Mouse (Mus musculus) spleen, adult 2 months (tissue): Measurements from ENCODE around the gene Tuft1.

ENCODE experiments used
- CTCF ChIP-seq: fragments of 200-500 bp; IDR thresholded peaks from 2 replicates; pipeline ENCODE4 v1.5.1; 2011; ENCODE audit warnings: mild to moderate bottlenecking, inconsistent platforms; ENCODE audit not compliant: insufficient read depth, insufficient read length, insufficient replicate concordance; ENCODE audit errors: extremely low read depth
- POLR2A ChIP-seq: fragments of 200-500 bp; IDR thresholded peaks from 2 replicates; pipeline ENCODE4 v1.6.1; 2011; ENCODE audit warnings: low read depth, low read length, inconsistent platforms

DNA sequence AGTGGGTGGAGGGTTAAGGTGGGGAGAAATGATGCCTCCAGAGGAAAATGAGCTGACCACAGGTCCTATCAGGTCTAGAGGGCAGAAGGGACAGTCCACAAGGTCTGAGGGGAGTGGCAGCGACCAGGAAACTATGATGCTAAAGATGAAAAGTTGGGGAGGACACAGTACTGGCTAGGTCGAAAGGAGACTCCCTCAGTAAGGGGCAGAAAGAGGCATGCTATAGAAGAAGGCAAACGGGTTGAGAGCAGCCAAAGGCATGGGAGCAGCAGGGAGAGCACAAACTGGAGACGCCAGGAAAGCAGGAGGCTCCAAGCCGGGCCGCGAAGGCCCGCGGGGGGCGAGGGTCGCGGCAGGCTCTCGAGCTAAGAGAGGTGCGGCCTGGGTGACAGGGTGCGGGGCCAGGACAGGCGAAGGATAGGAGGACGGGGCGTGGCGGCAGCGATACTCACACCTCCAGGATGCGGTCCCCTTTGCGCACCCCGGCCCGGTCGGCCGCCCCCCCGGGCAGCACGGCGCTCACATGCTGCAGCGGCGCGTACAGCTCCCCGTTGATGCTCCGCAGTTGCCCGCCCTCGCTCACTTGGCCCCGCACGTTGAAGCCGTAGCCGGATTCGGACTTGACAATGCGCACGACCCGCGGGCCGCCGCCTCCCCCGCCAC, 76.7 kb downstream of the Tuft1 start:
- no peak for TF ChIP-seq CTCF
- TF ChIP-seq POLR2A, result peak; percentile 23; the same call in 1 of the 2 replicates
